Mouse (Mus musculus): Measurements from ENCODE around the gene Atg2a.
A peak's percentile ranks its signal among the peaks of the same experiment; 100 is the strongest.

Atg2a gene

DNA sequence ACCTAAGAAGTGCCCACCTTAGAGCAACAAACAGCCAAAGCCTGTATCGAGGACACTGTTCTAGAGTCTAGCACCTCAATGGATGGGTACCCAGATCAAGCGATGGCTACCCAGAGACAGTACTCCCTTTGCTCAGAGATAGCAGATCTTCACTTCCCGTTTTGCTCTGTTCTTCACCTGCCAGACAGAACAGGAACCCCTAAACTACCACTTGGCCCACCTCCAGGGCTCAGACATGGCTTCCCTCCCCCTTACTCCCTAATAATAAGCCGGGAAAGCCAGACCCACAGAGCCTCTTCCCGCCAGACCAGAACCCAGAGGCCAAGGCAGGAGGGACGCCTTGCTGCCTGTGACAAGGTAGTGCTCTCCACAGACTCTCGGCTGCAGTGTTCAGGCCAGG is 4.6 kb upstream of the Atg2a start:
- TF ChIP-seq GATA4 (IDR thresholded peaks at IDR 0.05; ENCODE audit: insufficient replicate concordance, low read length) = no peak

DNA sequence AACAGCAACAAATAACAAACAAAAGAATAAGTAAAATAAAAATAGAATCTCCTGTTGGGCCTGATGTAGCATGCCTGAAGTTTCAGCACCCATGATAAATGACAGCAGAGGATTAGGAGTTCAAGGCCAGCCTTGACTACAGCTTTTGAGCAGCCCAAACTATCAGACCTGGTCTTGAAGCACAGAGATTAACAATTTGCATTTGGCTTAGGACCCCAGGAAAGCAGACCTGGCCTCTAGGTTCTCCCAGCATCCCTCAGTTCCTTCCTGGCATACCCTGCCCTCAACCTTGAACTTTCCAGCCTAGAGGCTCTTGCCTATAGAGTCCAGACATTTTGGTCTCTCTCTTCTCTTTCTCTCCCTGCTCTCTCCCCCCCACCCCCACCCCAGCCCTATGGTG is 2.7 kb upstream of the Atg2a start:
- TF ChIP-seq GATA4 (IDR thresholded peaks at IDR 0.05; ENCODE audit: insufficient replicate concordance, low read length) = no peak

DNA sequence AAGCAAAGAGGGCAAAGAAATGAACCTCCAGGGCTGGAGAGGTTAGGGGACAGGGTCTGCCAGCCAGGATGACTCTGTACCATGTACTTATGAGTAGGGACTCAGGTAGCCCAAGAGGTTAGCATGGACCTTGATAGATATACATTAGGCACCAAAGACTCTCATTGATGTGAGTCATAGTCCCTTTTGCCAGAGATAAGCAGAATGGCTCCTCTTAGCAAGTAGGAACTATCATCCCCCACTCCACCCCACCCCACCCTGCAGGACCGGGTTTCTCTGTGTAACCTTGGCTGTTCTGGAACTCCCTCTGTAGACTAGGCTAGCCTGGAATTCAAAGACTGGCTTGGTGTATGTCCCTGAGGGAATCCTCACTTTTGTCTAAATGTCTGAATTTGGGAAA is 1.3 kb upstream of the Atg2a start:
- no peak for TF ChIP-seq GATA4 (IDR thresholded peaks at IDR 0.05; ENCODE audit: insufficient replicate concordance, low read length)

DNA sequence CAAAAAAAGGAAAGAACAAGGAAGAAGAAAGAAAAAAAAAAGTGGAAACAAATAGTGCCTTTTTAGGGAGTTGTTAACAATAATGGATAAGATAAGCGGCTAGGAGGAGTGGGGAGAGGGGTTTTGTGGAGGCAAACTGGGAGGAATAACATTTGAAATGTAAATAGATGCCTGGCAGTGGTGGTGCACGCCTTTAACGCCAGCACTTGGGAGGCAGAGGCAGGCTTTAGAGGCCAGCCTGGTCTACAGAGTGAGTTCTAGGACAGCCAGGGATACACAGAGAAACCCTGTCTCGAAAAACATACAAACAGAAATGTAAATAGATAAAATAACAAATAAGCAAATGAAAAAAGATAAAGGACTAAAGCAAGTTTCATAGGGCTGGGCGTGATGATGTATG is 743 bp upstream of the Atg2a start:
- TF ChIP-seq GATA4 (IDR thresholded peaks at IDR 0.05; ENCODE audit: insufficient replicate concordance, low read length) = no peak

DNA sequence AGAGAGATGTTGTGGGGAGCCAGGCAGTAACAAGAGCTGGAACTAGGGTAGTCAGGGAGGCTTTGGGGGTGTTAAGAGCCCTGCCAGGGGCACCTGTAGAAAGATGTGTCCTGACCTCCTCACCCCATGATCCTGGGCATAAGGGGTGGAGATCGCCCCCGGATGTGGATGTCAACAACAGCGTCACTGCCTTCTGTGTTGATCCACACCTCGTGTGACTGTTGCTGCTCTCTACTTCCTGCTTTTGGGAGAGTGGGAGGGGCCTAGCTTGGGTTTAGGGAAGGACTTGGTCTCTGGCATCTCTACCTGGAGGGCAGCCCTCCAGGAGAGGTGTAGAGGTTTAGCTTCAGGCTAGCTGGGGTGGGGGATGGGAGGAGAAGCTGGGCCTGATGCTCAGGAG is 813 bp downstream of the Atg2a start:
- TF ChIP-seq GATA4 (IDR thresholded peaks at IDR 0.05; ENCODE audit: insufficient replicate concordance, low read length) = no peak

DNA sequence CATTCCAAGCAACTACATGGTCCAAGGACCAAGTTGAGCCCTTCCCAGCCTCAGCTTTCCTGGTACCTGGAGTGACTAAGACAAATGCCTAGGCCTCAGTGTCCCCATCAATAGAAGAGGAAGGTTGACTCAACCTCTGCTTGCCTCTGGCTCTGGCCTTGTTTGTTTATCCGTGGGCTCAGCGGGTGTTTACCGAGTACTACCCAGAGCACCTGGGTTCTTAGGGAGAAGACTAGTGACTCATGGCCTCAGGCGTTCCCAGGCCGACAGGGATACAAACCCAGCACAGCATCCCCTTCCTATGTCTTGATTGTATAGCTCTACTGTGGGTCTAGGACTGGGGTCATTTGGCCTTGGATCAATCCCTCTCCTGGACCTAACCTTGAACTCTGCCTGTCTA is 1.8 kb downstream of the Atg2a start:
- no peak for TF ChIP-seq GATA4 (IDR thresholded peaks at IDR 0.05; ENCODE audit: insufficient replicate concordance, low read length)

DNA sequence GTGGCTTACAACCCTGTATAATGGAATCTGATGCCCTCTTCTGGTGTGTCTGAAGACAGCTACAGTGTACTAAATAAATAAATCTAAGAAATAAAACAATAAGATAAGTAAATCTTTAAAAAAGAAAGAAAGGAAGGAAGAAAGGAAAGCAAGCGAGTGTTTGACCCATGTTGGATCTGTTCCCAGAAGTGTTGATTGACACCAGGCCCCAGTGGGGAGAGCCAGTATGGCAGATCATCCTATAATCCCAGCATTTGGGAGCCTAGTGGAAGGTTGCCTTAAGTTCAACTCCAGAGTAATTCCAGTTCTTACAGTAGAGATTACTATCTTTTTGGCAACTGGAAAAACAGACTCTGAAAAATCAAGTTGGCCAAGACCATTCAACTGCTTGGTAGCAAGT is 4.3 kb downstream of the Atg2a start:
- TF ChIP-seq GATA4 (IDR thresholded peaks at IDR 0.05; ENCODE audit: insufficient replicate concordance, low read length) = no peak

DNA sequence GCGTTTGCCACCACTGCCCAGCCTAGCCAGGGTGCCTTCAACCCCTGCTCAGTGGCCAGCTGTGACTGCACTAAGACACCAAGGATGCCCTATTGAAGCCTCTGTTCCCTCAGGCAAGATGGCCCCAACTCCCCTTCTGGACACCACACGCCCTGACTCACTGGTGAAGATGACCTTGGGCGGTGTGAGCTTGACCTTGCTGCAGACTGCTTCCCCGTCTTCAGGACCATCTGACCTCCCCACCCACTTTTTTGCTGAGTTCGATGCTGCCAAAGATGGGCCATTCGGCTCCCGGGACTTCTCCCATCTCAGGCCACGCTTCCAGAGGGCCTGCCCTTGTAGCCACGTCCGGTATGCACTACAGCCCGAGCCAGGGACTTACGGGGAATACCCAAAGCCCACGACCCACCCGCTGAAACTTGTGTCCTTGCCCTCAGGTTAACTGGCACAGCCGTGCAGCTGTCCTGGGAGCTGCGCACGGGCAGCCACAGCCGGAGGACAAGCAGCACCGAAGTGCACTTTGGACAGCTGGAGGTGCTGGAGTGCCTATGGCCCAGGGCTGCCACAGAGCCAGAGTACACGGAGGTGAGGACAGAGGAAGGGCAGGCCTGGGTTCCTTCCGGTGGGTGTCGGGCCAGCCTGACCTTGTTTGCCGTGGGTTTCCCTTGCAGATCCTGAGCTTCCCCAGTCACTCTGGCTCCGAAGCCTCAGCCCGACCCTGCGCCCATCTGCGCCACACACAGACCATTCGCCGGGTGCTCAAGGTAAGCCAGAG is 6.2 kb downstream of the Atg2a start:
- no peak for TF ChIP-seq GATA4 (IDR thresholded peaks at IDR 0.05; ENCODE audit: insufficient replicate concordance, low read length)

DNA sequence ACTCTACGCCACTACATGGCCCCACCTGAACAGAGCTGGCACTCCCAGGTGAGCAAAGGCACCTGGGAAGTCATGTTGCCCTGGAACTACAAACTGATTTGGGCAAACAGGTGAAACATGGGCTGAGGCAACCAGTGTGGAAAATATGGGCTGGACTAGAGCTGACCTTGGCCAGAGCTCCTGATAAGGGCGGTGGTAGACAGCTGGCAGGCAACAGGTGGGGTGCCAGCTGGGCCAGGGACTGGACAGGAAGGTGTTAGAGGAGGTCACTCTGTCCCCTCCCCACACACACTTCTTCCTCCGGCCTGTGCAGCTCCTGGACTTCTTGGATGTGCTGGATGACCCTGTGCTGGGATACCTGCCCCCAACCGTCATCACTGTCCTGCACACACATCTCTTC is 11.6 kb downstream of the Atg2a start:
- no peak for TF ChIP-seq GATA4 (IDR thresholded peaks at IDR 0.05; ENCODE audit: insufficient replicate concordance, low read length)

DNA sequence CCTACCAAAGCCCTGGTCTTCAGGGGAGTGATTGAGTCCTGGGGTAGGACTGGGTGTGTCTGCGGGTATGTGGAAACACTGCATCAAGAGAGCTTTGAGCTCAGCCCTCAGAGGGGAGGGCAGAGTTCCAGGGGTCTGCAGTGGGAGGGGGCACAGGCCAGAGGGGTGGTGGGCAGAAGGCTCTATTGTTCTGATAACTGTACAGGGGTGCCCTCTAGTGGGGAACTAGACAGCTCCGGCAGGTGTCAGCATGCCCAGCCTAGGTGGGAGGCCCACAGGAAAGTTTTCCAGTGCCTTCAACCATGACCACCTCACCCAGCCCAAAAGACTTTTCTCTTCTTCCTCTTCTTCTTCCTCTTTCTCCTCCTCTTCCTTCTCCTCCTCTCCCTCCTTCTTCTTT is 19.0 kb downstream of the Atg2a start:
- no peak for TF ChIP-seq GATA4 (IDR thresholded peaks at IDR 0.05; ENCODE audit: insufficient replicate concordance, low read length)

DNA sequence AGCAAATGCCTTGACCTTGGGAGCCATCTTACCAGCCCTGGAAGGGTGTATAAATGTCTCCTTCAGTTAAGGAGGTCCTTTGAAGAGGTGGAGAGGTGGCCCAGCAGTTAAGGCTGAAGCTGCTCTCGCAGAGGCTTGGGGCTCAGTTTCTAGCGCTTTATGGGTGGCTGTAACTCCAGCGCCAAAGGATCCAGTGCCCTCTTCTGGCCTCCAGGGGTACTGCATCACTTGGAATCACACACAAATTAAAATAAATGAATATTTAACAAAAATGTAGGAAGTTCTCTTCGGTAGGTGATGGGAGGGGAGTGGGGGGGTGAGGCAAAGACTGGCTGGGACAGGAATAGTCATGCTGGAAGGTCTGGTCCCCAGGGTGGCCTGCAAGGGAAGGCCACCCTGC is 19.5 kb downstream of the Atg2a start:
- TF ChIP-seq GATA4 (IDR thresholded peaks at IDR 0.05; ENCODE audit: insufficient replicate concordance, low read length) = no peak

DNA sequence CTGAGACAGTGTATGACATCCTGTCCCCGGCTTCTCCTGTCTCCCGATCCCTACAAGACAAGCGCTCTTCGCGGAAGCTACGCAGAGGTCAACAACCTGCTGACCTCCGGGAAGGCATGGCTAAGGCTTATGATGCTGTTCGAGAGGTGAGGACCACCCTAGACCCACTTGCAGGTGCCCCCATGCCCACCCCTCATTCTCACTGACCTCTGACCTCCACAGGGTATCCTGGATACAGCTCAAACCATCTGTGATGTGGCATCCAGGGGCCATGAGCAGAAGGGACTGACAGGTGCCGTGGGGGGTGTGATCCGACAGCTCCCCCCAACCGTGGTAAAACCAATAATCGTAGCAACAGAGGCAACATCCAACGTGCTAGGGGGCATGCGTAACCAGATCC is 19.9 kb downstream of the Atg2a start:
- no peak for TF ChIP-seq GATA4 (IDR thresholded peaks at IDR 0.05; ENCODE audit: insufficient replicate concordance, low read length)

DNA sequence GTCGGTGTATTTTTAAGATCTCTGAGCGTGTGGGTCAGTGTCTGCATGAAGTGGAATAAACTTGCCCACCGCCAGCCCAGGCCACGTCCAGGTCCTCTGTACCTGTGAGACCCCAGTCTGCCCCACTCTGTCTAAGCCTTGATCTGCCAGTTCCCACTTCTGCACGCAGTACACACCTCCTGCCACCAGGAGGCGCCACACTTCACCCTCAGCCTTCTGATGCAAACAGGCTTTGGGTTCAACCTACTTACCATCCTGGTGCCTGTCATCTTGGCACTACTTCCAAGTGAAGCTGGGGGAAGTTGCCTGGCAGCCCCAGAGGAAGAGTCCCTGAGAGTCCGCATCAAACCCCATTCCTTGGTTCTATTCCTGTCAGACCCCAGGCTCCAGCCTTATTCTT is 20.8 kb downstream of the Atg2a start:
- no peak for TF ChIP-seq GATA4 (IDR thresholded peaks at IDR 0.05; ENCODE audit: insufficient replicate concordance, low read length)

DNA sequence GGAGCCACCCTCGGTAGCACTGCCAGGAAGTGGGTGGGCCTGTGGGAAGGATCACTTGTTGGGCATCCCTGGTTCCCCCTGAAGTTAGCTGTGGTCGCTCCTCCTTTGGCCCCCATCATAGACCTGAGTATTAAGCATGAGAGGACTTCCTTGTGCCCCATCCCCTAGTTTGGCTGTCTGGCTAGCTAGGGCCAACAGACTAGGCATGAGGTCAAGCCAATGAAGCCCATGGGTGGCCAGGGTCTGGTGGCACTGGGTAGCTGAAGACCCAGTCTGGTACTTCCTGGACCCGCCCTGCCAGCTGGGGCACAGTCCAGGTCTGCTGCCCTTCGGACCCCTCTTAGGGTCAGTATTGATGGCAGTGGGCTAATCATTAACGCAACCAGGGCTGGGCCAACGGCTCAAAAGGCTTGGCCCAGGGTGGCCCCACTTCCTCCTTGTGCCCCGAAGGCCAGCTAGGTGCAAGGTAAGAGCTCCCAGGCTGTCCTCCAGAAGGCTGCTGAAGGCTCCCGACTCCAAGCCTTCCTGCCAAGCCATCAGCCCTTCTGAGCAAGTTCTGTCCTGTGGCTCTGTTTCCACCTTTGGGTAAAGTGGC is 21.5 kb downstream of the Atg2a start:
- TF ChIP-seq GATA4 (IDR thresholded peaks at IDR 0.05; ENCODE audit: insufficient replicate concordance, low read length) = no peak

DNA sequence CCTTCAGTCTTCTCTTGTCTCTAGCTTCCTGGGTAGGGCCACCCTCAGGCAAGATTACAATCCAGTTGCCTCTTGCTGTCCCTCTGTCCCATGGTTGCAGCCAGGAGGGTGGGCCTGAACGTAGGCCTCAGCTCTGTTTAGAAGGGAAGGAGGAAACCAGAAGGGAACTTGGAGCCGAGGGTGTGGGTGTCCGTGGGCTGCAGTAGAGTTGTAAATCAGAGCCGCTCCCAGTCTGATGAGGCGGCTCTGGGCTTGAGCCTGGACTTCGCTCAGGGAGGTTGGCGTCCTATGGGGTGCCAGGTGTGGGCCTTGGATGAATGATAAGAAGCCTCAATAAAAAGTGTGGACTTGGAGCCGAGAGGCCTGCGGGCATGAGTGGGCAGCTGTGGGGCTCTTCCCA is 22.7 kb downstream of the Atg2a start:
- peak; percentile 15; the same call in 1 of the 2 replicates for TF ChIP-seq GATA4 (IDR thresholded peaks at IDR 0.05; ENCODE audit: insufficient replicate concordance, low read length)

DNA sequence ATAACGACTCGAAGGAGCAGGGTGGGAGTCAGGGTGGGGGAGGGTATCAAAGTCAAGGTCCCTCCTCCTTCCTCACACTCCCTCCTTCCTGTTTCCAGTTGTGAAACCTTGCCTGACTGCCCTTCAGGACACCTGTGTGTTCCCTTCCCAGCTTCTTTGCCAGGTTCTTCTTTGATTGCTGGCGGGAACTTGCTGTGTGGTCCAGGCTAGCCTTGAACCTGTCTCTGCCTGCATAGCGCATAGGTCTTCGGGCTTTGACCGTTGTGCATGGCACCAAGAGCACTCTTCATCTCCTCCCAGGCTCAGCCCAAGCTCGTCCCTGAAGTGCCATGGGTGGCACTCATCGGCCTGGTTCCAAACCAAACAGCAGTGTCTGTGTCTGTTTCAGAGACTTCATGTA is 23.5 kb downstream of the Atg2a start:
- TF ChIP-seq GATA4 (IDR thresholded peaks at IDR 0.05; ENCODE audit: insufficient replicate concordance, low read length) = no peak

DNA sequence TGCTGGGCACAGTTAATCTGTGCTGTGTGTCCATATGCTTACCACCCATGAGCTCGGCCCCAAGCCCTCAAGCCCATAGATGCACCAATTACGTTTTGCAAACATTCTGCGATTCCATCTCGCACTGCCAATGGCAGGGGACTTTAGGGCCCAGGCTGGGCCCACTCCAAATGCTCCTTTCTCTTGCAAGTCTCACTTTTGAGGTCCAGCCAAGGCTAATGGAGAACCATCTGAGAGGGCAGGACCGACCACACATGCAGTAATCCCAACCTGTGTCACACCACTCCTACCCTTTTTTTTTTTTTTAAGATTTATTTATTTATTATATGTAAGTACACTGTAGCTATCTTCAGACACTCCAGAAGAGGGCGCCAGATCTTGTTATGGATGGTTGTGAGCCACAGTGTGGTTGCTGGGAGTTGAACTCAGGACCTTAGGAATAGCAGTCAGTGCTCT is 24.3 kb downstream of the Atg2a start:
- TF ChIP-seq GATA4 (IDR thresholded peaks at IDR 0.05; ENCODE audit: insufficient replicate concordance, low read length) = no peak

All from liver, adult (tissue).